Mouse (Mus musculus): ENCODE data around the gene Rassf10. TPM values are rescaled to one million over a fixed set of nuclear protein-coding genes. Genes with fewer than 3 reads are reported as not detected.

The Rassf10 gene
- not detected for polyA plus RNA-seq (2012; fragmentation: generic; extraction: Trizol)

- Histone ChIP-seq H3K79me2 (ENCODE audit: control insufficient read depth, insufficient read depth) (no peaks in the 10 kb centered on the region), H3K4me3 (no peak within 1 kb of the TSS), H3ac (ENCODE audit: control insufficient read depth, insufficient read length) (no peak within 1 kb of the TSS), H3K36me3 (ENCODE audit: control insufficient read depth, insufficient read depth) (no peaks in the 10 kb centered on the region), H3K27me3 (ENCODE audit: control insufficient read depth, insufficient read depth, insufficient read length) (peaks cover 49% of the 10 kb centered on the region), H3K4me2 (ENCODE audit: low read depth) (no peak within 1 kb of the TSS)
- TF ChIP-seq MAX (IDR thresholded peaks at IDR 0.05; ENCODE audit: low read depth): no peak
- no peak for TF ChIP-seq TCF3 (IDR thresholded peaks at IDR 0.05; ENCODE audit: insufficient read length, low read depth)
- no peak for TF ChIP-seq MYOG (IDR thresholded peaks at IDR 0.05; ENCODE audit: control insufficient read depth in 1 of 3, insufficient read depth in 1 of 3, insufficient read length in 2 of 3, low read depth in 2 of 3)
These were observed at the start of gene Rassf10 for GRCm38 (mm10) chr7:112953777-112954291. TSS of gene Rassf10 (plus strand) at chr7:112953962.

GRCm38 (mm10) chr7:112906848-112907247, 46.9 kb upstream of the Rassf10 start:
- Histone ChIP-seq H3K4me2 (ENCODE audit: low read depth) (peak overlapping the region; percentile 18), H3ac (ENCODE audit: control insufficient read depth, insufficient read length) (no peak overlapping the region), H3K4me3 (no peak overlapping the region), H3K36me3 (ENCODE audit: control insufficient read depth, insufficient read depth) (no peaks in the 10 kb centered on the region), H3K27me3 (ENCODE audit: control insufficient read depth, insufficient read depth, insufficient read length) (no peaks in the 10 kb centered on the region), H3K79me2 (ENCODE audit: control insufficient read depth, insufficient read depth) (no peaks in the 10 kb centered on the region)
- TF ChIP-seq SRF (IDR thresholded peaks at IDR 0.05; ENCODE audit: control insufficient read depth, insufficient read length, low read depth) (no peak), TCF3 (IDR thresholded peaks at IDR 0.05; ENCODE audit: insufficient read length, low read depth) (no peak), REST (IDR thresholded peaks at IDR 0.05; ENCODE audit: insufficient read depth, insufficient read length) (no peak), E2F4 (IDR thresholded peaks at IDR 0.05; ENCODE audit: insufficient read depth) (no peak), MAX (IDR thresholded peaks at IDR 0.05; ENCODE audit: low read depth) (no peak), POLR2A (IDR thresholded peaks at IDR 0.05; ENCODE audit: insufficient read length, low read depth) (no peak), POLR2AphosphoS2 (IDR thresholded peaks at IDR 0.05; ENCODE audit: insufficient read length, low read depth) (no peak), USF1 (IDR thresholded peaks at IDR 0.05; ENCODE audit: low read depth) (no peak), MYOG (IDR thresholded peaks at IDR 0.05; ENCODE audit: control insufficient read depth in 1 of 3, insufficient read depth in 1 of 3, insufficient read length in 2 of 3, low read depth in 2 of 3) (peak in 2 of 3 experiments; percentile 14 to 70), MYOD1 (IDR thresholded peaks at IDR 0.05; ENCODE audit: control insufficient read depth in 1 of 3, insufficient read length in 2 of 3, low read depth in 2 of 3) (peak in 2 of 3 experiments; percentile 45 to 70), CEBPB (IDR thresholded peaks at IDR 0.05; ENCODE audit: insufficient read depth, poor library complexity, severe bottlenecking) (no peak), TCF12 (IDR thresholded peaks at IDR 0.05; ENCODE audit: insufficient read depth, poor library complexity, severe bottlenecking) (no peak)

- Histone ChIP-seq H3K79me2 (ENCODE audit: control insufficient read depth, insufficient read depth) (no peaks in the 10 kb centered on the region), H3K36me3 (ENCODE audit: control insufficient read depth, insufficient read depth) (no peaks in the 10 kb centered on the region), H3K4me2 (ENCODE audit: low read depth) (peak overlapping the region; percentile 18), H3K4me3 (no peak overlapping the region), H3K27me3 (ENCODE audit: control insufficient read depth, insufficient read depth, insufficient read length) (no peaks in the 10 kb centered on the region), H3ac (ENCODE audit: control insufficient read depth, insufficient read length) (no peak overlapping the region)
- TF ChIP-seq SRF (IDR thresholded peaks at IDR 0.05; ENCODE audit: control insufficient read depth, insufficient read length, low read depth) (no peak), MYOG (IDR thresholded peaks at IDR 0.05; ENCODE audit: control insufficient read depth in 1 of 3, insufficient read depth in 1 of 3, insufficient read length in 2 of 3, low read depth in 2 of 3) (peak in 1 of 3 experiments; percentile 34)
These were observed 46.3 kb upstream of the Rassf10 start for GRCm38 (mm10) chr7:112907468-112907867.

DNA sequence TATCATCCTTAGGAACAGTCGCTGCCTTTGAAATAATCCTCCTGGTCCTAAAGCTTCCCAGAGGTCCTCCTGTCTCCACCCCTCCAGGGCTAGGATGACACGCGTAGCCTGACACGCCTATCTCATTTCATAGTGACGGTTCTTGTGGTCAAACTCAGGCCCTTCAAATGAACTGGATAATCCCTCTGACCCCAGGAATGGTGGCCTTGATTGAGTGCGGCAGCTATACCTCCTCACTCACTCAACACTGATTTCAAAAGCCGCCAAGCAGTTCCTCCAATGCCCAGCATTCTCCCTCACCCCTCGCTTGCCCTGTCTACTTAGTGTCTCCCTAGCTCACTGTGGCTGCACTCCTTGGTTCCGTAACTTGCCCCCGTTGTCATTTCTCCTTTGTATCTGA, 44.6 kb upstream of the Rassf10 start:
- H3K4me3 ChIP-seq: no peak overlapping the region
- no peak overlapping the region for H3ac ChIP-seq (ENCODE audit: control insufficient read depth, insufficient read length)
- TF ChIP-seq MYOD1 (IDR thresholded peaks at IDR 0.05; ENCODE audit: control insufficient read depth in 1 of 3, insufficient read length in 2 of 3, low read depth in 2 of 3) (peak; percentile 51 to 69 (median 53)), REST (IDR thresholded peaks at IDR 0.05; ENCODE audit: insufficient read depth, insufficient read length) (no peak)
- H3K27me3 ChIP-seq (ENCODE audit: control insufficient read depth, insufficient read depth, insufficient read length): no peaks in the 10 kb centered on the region
- no peaks in the 10 kb centered on the region for H3K79me2 ChIP-seq (ENCODE audit: control insufficient read depth, insufficient read depth)
- peak overlapping the region; percentile 16 for H3K4me2 ChIP-seq (ENCODE audit: low read depth)
- H3K36me3 ChIP-seq (ENCODE audit: control insufficient read depth, insufficient read depth): no peaks in the 10 kb centered on the region

- H3K36me3 ChIP-seq (ENCODE audit: control insufficient read depth, insufficient read depth): no peaks in the 10 kb centered on the region
- no peaks in the 10 kb centered on the region for H3K27me3 ChIP-seq (ENCODE audit: control insufficient read depth, insufficient read depth, insufficient read length)
- no peaks in the 10 kb centered on the region for H3K79me2 ChIP-seq (ENCODE audit: control insufficient read depth, insufficient read depth)
- no peak overlapping the region for H3K4me2 ChIP-seq (ENCODE audit: low read depth)
- no peak overlapping the region for H3ac ChIP-seq (ENCODE audit: control insufficient read depth, insufficient read length)
- TF ChIP-seq CEBPB (IDR thresholded peaks at IDR 0.05; ENCODE audit: insufficient read depth, poor library complexity, severe bottlenecking) (no peak), MAX (IDR thresholded peaks at IDR 0.05; ENCODE audit: low read depth) (no peak), REST (IDR thresholded peaks at IDR 0.05; ENCODE audit: insufficient read depth, insufficient read length) (no peak), TCF3 (IDR thresholded peaks at IDR 0.05; ENCODE audit: insufficient read length, low read depth) (no peak), POLR2A (IDR thresholded peaks at IDR 0.05; ENCODE audit: insufficient read length, low read depth) (no peak), MYOG (IDR thresholded peaks at IDR 0.05; ENCODE audit: control insufficient read depth in 1 of 3, insufficient read depth in 1 of 3, insufficient read length in 2 of 3, low read depth in 2 of 3) (no peak), USF1 (IDR thresholded peaks at IDR 0.05; ENCODE audit: low read depth) (no peak), SRF (IDR thresholded peaks at IDR 0.05; ENCODE audit: control insufficient read depth, insufficient read length, low read depth) (no peak), POLR2AphosphoS2 (IDR thresholded peaks at IDR 0.05; ENCODE audit: insufficient read length, low read depth) (no peak), E2F4 (IDR thresholded peaks at IDR 0.05; ENCODE audit: insufficient read depth) (no peak), MYOD1 (IDR thresholded peaks at IDR 0.05; ENCODE audit: control insufficient read depth in 1 of 3, insufficient read length in 2 of 3, low read depth in 2 of 3) (no peak), TCF12 (IDR thresholded peaks at IDR 0.05; ENCODE audit: insufficient read depth, poor library complexity, severe bottlenecking) (no peak)
- no peak overlapping the region for H3K4me3 ChIP-seq
These were observed 40.8 kb upstream of the Rassf10 start for GRCm38 (mm10) chr7:112912969-112913368.

Measured in myocyte (in vitro differentiated cells).